Mouse (Mus musculus): ENCODE measurements around the gene A1cf. TPM values are rescaled to one million over a fixed set of nuclear protein-coding genes. Genes with fewer than 3 reads are reported as not detected.

Gene A1cf
- polyA plus RNA-seq, 1 experiment from 2014 or later = not detected

GRCm38 (mm10) chr19:31954267-31954666 is 85.7 kb downstream of the A1cf start:
- Histone ChIP-seq H3K9ac (no peak overlapping the region), H3K4me2 (no peak overlapping the region), H3K9me3 (no peaks in the 10 kb centered on the region), H3K27ac (no peak overlapping the region), H3K36me3 (no peaks in the 10 kb centered on the region), H3K27me3 (no peaks in the 10 kb centered on the region), H3K4me3 (no peak overlapping the region), H3K4me1 (no peaks in the 10 kb centered on the region)
- 49% methylated on average over 4 of the region's 4 CpGs for whole genome bisulfite sequencing
- no peak for ATAC-seq (ENCODE audit: insufficient number of reproducible peaks, insufficient read depth, low FRiP score, low TSS enrichment, low read depth)

GRCm38 (mm10) chr19:31954696-31955095 is 86.1 kb downstream of the A1cf start:
- Histone ChIP-seq H3K4me3 (no peak overlapping the region), H3K36me3 (no peaks in the 10 kb centered on the region), H3K27ac (no peak overlapping the region), H3K4me2 (no peak overlapping the region), H3K9me3 (no peaks in the 10 kb centered on the region), H3K27me3 (no peaks in the 10 kb centered on the region), H3K9ac (no peak overlapping the region), H3K4me1 (peaks cover 2% of the 10 kb centered on the region; the same call in 1 of the 2 replicates)
- WGBS = 86% methylated on average over 4 of the region's 4 CpGs
- no peak for ATAC-seq (ENCODE audit: insufficient number of reproducible peaks, insufficient read depth, low FRiP score, low TSS enrichment, low read depth)

GRCm38 (mm10) chr19:31956359-31956758 is 87.8 kb downstream of the A1cf start:
- ATAC-seq (ENCODE audit: insufficient number of reproducible peaks, insufficient read depth, low FRiP score, low TSS enrichment, low read depth) = no peak
- Histone ChIP-seq H3K4me2 (no peak overlapping the region), H3K4me1 (peaks cover 6% of the 10 kb centered on the region; the same call in 1 of the 2 replicates), H3K9me3 (no peaks in the 10 kb centered on the region), H3K27me3 (no peaks in the 10 kb centered on the region), H3K9ac (no peak overlapping the region), H3K36me3 (no peaks in the 10 kb centered on the region), H3K27ac (no peak overlapping the region), H3K4me3 (no peak overlapping the region)
- 73% methylated on average over 2 of the region's 2 CpGs for WGBS

GRCm38 (mm10) chr19:31960434-31960833 is 91.9 kb downstream of the A1cf start:
- no peaks in the 10 kb centered on the region for H3K9me3 ChIP-seq
- H3K9ac ChIP-seq = no peak overlapping the region
- H3K4me2 ChIP-seq = no peak overlapping the region
- ATAC-seq (ENCODE audit: insufficient number of reproducible peaks, insufficient read depth, low FRiP score, low TSS enrichment, low read depth) = no peak
- peaks cover 6% of the 10 kb centered on the region; the same call in 1 of the 2 replicates for H3K4me1 ChIP-seq
- 83% methylated on average over 2 of the region's 2 CpGs for WGBS
- H3K27ac ChIP-seq = no peak overlapping the region
- H3K36me3 ChIP-seq = no peaks in the 10 kb centered on the region
- H3K27me3 ChIP-seq = no peaks in the 10 kb centered on the region
- no peak overlapping the region for H3K4me3 ChIP-seq

- H3K4me1 ChIP-seq = peaks cover 6% of the 10 kb centered on the region; the same call in 1 of the 2 replicates
- no peak for ATAC-seq (ENCODE audit: insufficient number of reproducible peaks, insufficient read depth, low FRiP score, low TSS enrichment, low read depth)
- no peak overlapping the region for H3K4me2 ChIP-seq
- no peak overlapping the region for H3K4me3 ChIP-seq
- WGBS = 42% methylated on average over 3 of the region's 3 CpGs
- H3K27ac ChIP-seq = no peak overlapping the region
- no peaks in the 10 kb centered on the region for H3K27me3 ChIP-seq
- H3K36me3 ChIP-seq = no peaks in the 10 kb centered on the region
- no peak overlapping the region for H3K9ac ChIP-seq
- H3K9me3 ChIP-seq = no peaks in the 10 kb centered on the region
Observed at GRCm38 (mm10) chr19:31963147-31963546, 94.6 kb downstream of the A1cf start.

- H3K36me3 ChIP-seq = no peaks in the 10 kb centered on the region
- H3K27ac ChIP-seq = no peak overlapping the region
- H3K4me1 ChIP-seq = no peaks in the 10 kb centered on the region
- no peak overlapping the region for H3K4me3 ChIP-seq
- peaks cover 14% of the 10 kb centered on the region; the same call in 1 of the 2 replicates for H3K27me3 ChIP-seq
- no peak for ATAC-seq (ENCODE audit: insufficient number of reproducible peaks, insufficient read depth, low FRiP score, low TSS enrichment, low read depth)
- no peak overlapping the region for H3K4me2 ChIP-seq
- WGBS = 63% methylated on average over 5 of the region's 5 CpGs
- H3K9ac ChIP-seq = no peak overlapping the region
- no peaks in the 10 kb centered on the region for H3K9me3 ChIP-seq
Observed at GRCm38 (mm10) chr19:31967933-31968532, 99.5 kb downstream of the A1cf start.

- H3K9me3 ChIP-seq = no peaks in the 10 kb centered on the region
- H3K9ac ChIP-seq = no peak overlapping the region
- 55% methylated on average over 3 of the region's 3 CpGs for WGBS
- H3K4me2 ChIP-seq = no peak overlapping the region
- H3K27me3 ChIP-seq = peaks cover 14% of the 10 kb centered on the region; the same call in 1 of the 2 replicates
- no peaks in the 10 kb centered on the region for H3K4me1 ChIP-seq
- ATAC-seq (ENCODE audit: insufficient number of reproducible peaks, insufficient read depth, low FRiP score, low TSS enrichment, low read depth) = no peak
- H3K36me3 ChIP-seq = no peaks in the 10 kb centered on the region
- H3K4me3 ChIP-seq = no peak overlapping the region
- no peak overlapping the region for H3K27ac ChIP-seq
Observed at GRCm38 (mm10) chr19:31971405-31971804, 102.8 kb downstream of the A1cf start.

GRCm38 (mm10) chr19:31971998-31972397 is 103.4 kb downstream of the A1cf start:
- peaks cover 14% of the 10 kb centered on the region; the same call in 1 of the 2 replicates for H3K27me3 ChIP-seq
- WGBS = 12% methylated on average over 6 of the region's 6 CpGs
- H3K27ac ChIP-seq = no peak overlapping the region
- H3K36me3 ChIP-seq = no peaks in the 10 kb centered on the region
- H3K4me1 ChIP-seq = no peaks in the 10 kb centered on the region
- no peak for ATAC-seq (ENCODE audit: insufficient number of reproducible peaks, insufficient read depth, low FRiP score, low TSS enrichment, low read depth)
- H3K9me3 ChIP-seq = no peaks in the 10 kb centered on the region
- H3K4me3 ChIP-seq = no peak overlapping the region
- no peak overlapping the region for H3K4me2 ChIP-seq
- H3K9ac ChIP-seq = no peak overlapping the region

- Histone ChIP-seq H3K27me3 (peaks cover 4% of the 10 kb centered on the region; the same call in 1 of the 2 replicates), H3K9ac (no peak overlapping the region), H3K4me2 (no peak overlapping the region), H3K4me1 (no peaks in the 10 kb centered on the region), H3K36me3 (no peaks in the 10 kb centered on the region), H3K27ac (no peak overlapping the region), H3K4me3 (no peak overlapping the region), H3K9me3 (no peaks in the 10 kb centered on the region)
- WGBS = 70% methylated on average over 2 of the region's 2 CpGs
- ATAC-seq (ENCODE audit: insufficient number of reproducible peaks, insufficient read depth, low FRiP score, low TSS enrichment, low read depth) = no peak
Observed at GRCm38 (mm10) chr19:31975882-31976281, 107.3 kb downstream of the A1cf start.

GRCm38 (mm10) chr19:31991057-31991456 is 122.5 kb downstream of the A1cf start:
- WGBS = 87% methylated on average over 6 of the region's 6 CpGs
- no peaks in the 10 kb centered on the region for H3K4me1 ChIP-seq
- no peak overlapping the region for H3K4me3 ChIP-seq
- no peak overlapping the region for H3K27ac ChIP-seq
- H3K27me3 ChIP-seq = no peaks in the 10 kb centered on the region
- no peaks in the 10 kb centered on the region for H3K36me3 ChIP-seq
- no peak overlapping the region for H3K9ac ChIP-seq
- no peak overlapping the region for H3K4me2 ChIP-seq
- H3K9me3 ChIP-seq = no peaks in the 10 kb centered on the region
- ATAC-seq (ENCODE audit: insufficient number of reproducible peaks, insufficient read depth, low FRiP score, low TSS enrichment, low read depth) = no peak

GRCm38 (mm10) chr19:31996916-31997315 is 128.4 kb downstream of the A1cf start:
- Histone ChIP-seq H3K27ac (no peak overlapping the region), H3K9me3 (no peaks in the 10 kb centered on the region), H3K9ac (no peak overlapping the region), H3K36me3 (no peaks in the 10 kb centered on the region), H3K27me3 (no peaks in the 10 kb centered on the region), H3K4me1 (no peaks in the 10 kb centered on the region), H3K4me2 (no peak overlapping the region), H3K4me3 (no peak overlapping the region)
- ATAC-seq (ENCODE audit: insufficient number of reproducible peaks, insufficient read depth, low FRiP score, low TSS enrichment, low read depth) = no peak
- WGBS = 87% methylated on average over 3 of the region's 3 CpGs
